Mouse (Mus musculus): ENCODE results near the gene Agpat1. TPM values are rescaled to one million over a fixed set of nuclear protein-coding genes. Genes with fewer than 3 reads are reported as not detected.

Gene Agpat1
- polyA plus RNA-seq, 1 experiment from 2014 or later: 44.8 TPM

DNA sequence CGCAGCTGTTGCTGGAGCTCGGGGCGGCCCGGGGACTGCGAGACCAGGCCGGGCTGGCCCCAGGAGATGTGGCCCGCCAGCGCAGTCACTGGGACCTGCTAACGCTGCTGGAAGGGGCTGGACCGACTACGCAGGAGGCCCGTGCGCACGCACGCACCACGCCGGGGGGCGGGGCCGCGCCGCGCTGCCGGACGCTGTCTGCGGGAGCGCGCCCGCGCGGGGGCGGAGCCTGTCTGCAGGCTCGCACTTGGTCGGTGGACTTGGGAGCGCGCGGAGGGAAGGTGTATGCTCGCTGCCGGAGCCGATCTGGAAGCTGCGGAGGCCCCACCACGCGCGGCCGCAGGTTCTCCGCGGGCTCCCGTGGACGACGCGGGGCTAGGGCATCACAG is 16.6 kb upstream of the Agpat1 start:
- Histone ChIP-seq H3K27ac (peak overlapping the region; percentile 95), H3K4me1 (peaks cover 58% of the 10 kb centered on the region), H3K36me3 (no peaks in the 10 kb centered on the region), H3K27me3 (ENCODE audit: insufficient read depth, poor library complexity, severe bottlenecking) (peaks cover 10% of the 10 kb centered on the region), H3K9me3 (no peaks in the 10 kb centered on the region), H3K4me3 (peak overlapping the region; percentile 83)
- under 1% methylated on average over 50 of the region's 50 CpGs for WGBS
- DNase-seq (ENCODE audit: low spot score): peak; percentile 97

DNA sequence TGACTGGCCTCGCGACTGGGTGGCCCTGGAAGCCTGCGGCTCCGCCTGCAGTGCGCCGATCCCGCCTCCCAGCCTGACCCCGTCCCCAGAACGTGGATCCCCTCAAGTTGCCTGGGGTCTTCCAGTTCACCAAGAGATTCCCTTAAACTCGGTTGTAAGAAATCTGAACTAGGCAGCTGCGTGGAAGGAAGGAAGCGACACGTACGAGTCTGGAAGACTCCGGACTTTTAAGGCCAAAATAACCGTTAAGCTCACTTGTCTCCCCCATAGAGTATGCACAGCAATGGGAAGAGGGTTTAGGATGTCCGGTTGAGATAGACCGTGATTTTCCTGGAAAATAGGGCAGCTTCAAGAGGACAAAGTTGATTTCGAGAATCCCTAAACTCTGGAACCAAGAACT is 16.2 kb upstream of the Agpat1 start:
- Histone ChIP-seq H3K4me3 (peak overlapping the region; percentile 83), H3K36me3 (no peaks in the 10 kb centered on the region), H3K9me3 (no peaks in the 10 kb centered on the region), H3K4me1 (peaks cover 58% of the 10 kb centered on the region), H3K27ac (peak overlapping the region; percentile 95), H3K27me3 (ENCODE audit: insufficient read depth, poor library complexity, severe bottlenecking) (0 out of 2 replicates have a peak, but pooled peaks cover 9% of the 10 kb centered on the region)
- WGBS: 3% methylated on average over 19 of the region's 19 CpGs
- no peak for DNase-seq (ENCODE audit: low spot score)

DNA sequence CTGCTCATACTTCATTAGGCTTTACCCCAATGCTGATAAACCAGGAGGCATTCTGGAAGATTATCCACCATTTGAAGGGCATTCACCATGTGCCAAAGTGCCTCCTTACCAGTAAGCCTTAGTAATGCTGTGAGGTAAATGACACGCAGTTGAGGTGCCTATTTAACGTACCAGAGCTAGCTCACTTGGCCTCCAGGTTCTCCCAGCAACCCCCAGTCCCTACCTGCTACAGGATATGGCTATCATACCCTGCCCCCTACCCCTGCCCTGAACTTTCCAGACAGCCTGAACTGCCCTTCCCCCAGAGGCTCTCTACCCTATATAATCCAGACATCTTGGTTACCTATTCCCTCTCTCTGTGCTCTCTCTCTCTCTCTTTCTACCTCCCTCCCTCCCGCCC is 15.3 kb upstream of the Agpat1 start:
- Histone ChIP-seq H3K9me3 (no peaks in the 10 kb centered on the region), H3K36me3 (no peaks in the 10 kb centered on the region), H3K27me3 (ENCODE audit: insufficient read depth, poor library complexity, severe bottlenecking) (0 out of 2 replicates have a peak, but pooled peaks cover 2% of the 10 kb centered on the region), H3K4me3 (no peak overlapping the region), H3K27ac (peak overlapping the region; percentile 100), H3K4me1 (peaks cover 68% of the 10 kb centered on the region)
- no peak for DNase-seq (ENCODE audit: low spot score)
- WGBS: 65% methylated on average over 3 of the region's 3 CpGs

DNA sequence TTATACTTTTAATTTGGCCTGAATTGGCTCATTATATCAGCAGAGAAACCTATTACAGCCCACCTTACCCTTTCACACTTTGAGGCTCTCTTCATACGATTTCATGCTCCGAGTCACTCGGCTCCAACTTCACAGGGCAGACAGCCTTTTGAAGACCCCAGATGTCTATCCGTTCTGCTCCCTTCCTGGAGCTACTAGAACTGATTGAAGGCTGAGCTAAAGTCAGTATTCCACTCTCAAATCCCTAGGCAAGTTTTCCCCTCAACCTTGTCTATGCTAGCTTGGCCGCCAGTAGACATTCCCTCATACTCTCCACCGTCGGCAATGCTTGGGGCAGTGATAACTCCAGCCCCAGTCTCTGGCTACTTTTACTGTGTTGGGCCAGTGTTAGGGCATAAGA is 14.9 kb upstream of the Agpat1 start:
- 43% methylated on average over 7 of the region's 7 CpGs for WGBS
- peak overlapping the region; percentile 40 for H3K4me3 ChIP-seq
- peaks cover 72% of the 10 kb centered on the region for H3K4me1 ChIP-seq
- no peak for DNase-seq (ENCODE audit: low spot score)
- H3K27me3 ChIP-seq (ENCODE audit: insufficient read depth, poor library complexity, severe bottlenecking): no peaks in the 10 kb centered on the region
- peaks cover 3% of the 10 kb centered on the region for H3K36me3 ChIP-seq
- H3K9me3 ChIP-seq: no peaks in the 10 kb centered on the region
- peak overlapping the region; percentile 100 for H3K27ac ChIP-seq

DNA sequence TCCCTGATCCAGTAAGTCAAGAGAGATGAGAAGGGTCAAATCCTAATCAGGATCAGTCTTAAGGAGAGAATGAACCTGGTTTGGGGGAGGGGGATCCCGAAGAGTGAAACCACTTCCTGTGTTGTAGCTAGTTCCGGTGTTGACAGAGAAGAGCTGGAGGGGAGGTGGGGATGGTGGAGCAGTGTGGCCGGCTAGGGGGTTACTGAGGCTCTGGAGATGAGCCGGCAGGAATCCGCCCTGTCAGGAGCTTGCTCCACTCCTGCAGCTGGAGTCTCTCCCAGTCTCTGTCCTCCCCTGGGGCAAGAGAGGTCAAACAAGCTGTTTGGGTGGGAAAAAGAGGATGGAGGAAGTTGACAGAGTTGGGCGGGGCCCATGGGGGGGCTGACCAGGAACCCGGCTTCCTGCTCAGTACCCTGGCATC is 14.4 kb upstream of the Agpat1 start, which contains the start of gene Gpsm3:
Gene Gpsm3, plus strand, starts transcription at position 126 of the 421 bp plus-strand sequence.
- peak within 1 kb of the TSS; percentile 97 for H3K4me3 ChIP-seq
- H3K27ac ChIP-seq: peak within 1 kb of the TSS; percentile 100
- H3K9me3 ChIP-seq: no peaks in the 10 kb centered on the region
- WGBS: 17% methylated on average over 6 of the region's 7 CpGs
- no peak for DNase-seq (ENCODE audit: low spot score)
- no peaks in the 10 kb centered on the region for H3K27me3 ChIP-seq (ENCODE audit: insufficient read depth, poor library complexity, severe bottlenecking)
- H3K4me1 ChIP-seq: peaks cover 77% of the 10 kb centered on the region
- H3K36me3 ChIP-seq: peaks cover 8% of the 10 kb centered on the region

DNA sequence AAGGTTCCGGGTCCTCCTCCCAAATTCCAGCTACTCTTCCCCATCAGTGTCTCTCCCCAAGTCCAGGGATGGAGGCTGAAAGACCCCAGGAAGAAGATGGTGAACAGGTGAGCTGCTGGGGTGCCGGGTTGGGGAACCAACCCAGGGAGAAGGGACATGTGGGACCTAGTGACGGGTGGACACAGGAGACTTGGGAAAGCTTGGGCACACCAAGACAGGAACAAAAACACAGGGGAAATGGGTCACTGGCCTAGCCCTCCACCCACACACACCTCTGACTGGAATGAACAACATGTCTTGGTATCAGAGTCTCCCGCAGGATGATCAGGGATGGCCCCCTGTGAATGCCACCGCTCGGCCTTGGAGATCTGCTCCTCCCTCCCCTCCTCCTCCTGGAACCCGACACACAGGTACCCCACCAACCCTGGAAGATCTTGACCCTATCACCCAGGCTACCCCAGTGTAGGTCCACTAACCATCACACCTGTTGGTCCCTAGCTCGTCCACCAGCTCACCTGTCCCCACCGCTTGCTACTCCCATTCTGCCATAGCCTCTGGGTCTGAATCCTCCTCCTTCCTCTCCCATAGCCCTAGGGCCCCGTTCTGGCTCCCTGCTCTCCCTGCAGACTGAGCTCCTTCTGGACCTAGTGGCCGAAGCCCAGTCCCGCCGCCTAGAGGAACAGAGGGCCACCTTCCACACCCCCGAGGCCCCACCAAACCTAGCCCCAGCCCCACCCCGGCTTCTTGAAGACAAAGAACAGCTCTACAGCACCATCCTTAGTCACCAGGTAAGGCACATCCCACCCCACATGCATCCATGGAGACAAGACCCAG is 13.7 kb upstream of the Agpat1 start:
- WGBS: 61% methylated on average over 15 of the region's 15 CpGs
- H3K4me1 ChIP-seq: peaks cover 84% of the 10 kb centered on the region
- H3K9me3 ChIP-seq: no peaks in the 10 kb centered on the region
- no peaks in the 10 kb centered on the region for H3K27me3 ChIP-seq (ENCODE audit: insufficient read depth, poor library complexity, severe bottlenecking)
- peak overlapping the region; percentile 97 for H3K4me3 ChIP-seq
- H3K36me3 ChIP-seq: peaks cover 15% of the 10 kb centered on the region
- peak overlapping the region; percentile 100 for H3K27ac ChIP-seq
- no peak for DNase-seq (ENCODE audit: low spot score)

DNA sequence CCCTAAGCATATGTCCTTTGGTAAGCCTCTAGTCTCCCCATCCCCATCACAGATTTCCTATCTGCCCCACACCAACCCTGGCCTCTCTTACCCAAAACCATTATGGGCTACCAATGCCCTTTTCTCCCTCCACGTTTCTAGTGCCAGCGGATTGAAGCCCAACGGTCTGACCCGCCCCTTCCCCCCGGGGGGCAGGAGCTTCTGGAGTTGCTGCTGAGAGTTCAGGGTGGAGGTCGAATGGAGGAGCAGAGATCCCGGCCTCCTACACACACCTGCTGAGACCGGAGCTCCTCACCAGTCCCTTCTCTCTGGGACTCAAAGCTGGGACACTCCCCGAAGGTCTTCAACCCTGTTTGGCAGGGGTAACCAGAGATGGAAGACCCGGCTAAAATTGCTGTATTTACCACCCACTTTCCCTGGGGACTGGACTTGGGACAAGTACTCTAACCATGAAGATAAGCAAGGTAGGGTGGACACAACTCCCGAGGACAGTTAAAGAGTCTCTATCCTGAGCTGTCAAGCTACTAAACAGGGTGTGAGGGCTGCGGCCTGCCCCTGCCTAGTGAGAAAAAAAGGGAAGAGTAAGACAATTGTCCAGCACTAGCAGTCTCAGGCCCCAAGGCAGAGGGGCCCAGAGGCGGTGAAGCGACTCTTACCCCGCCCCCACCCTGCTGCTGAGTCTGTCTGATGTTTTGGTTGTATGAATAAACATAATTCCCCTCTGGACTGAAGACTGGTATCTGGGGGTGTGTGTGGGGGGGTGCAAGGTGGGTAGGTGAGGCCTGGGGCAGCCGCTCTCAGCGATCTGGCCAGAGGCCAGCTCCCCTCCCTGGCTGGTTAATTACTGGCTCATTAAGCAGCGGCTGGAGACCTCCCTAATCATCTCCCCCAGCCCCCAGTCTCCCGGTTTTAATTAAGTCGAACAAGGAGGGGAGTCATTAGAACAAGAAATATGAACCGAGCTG is 12.8 kb upstream of the Agpat1 start, which contains the start of gene Pbx2:
Gene Pbx2, plus strand, starts transcription at position 238 of the 965 bp plus-strand sequence.
- Histone ChIP-seq H3K9me3 (no peaks in the 10 kb centered on the region), H3K4me1 (peaks cover 86% of the 10 kb centered on the region), H3K27me3 (ENCODE audit: insufficient read depth, poor library complexity, severe bottlenecking) (no peaks in the 10 kb centered on the region), H3K36me3 (peaks cover 24% of the 10 kb centered on the region), H3K4me3 (peak within 1 kb of the TSS; percentile 97), H3K27ac (peak within 1 kb of the TSS; percentile 100)
- DNase-seq (ENCODE audit: low spot score): no peak
- 4% methylated on average over 21 of the region's 21 CpGs for WGBS

DNA sequence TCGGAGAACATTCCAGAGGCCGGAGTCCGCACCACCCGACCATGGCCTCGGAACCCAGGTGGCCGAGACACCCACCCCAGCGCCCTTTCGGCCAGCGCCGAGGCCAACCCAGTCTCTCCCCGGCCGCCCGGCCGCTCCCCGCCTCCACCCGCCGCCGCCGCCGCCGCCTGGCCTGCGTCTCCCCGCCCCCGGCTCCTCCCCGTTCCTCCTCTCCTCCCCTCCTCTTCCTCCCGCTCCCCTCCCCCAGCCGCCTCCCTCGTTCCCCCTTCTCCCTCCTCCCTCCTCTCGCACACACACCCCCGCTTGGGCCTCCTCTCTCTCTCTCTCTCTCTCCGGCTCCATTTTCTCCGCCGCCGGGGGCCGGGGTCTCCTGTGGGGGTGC is 12.1 kb upstream of the Agpat1 start:
- no peaks in the 10 kb centered on the region for H3K27me3 ChIP-seq (ENCODE audit: insufficient read depth, poor library complexity, severe bottlenecking)
- no peaks in the 10 kb centered on the region for H3K9me3 ChIP-seq
- H3K4me1 ChIP-seq: peaks cover 84% of the 10 kb centered on the region
- H3K27ac ChIP-seq: peak overlapping the region; percentile 100
- peak overlapping the region; percentile 97 for H3K4me3 ChIP-seq
- under 1% methylated on average over 33 of the region's 35 CpGs for WGBS
- H3K36me3 ChIP-seq: peaks cover 24% of the 10 kb centered on the region
- peak; percentile 97 for DNase-seq (ENCODE audit: low spot score)

DNA sequence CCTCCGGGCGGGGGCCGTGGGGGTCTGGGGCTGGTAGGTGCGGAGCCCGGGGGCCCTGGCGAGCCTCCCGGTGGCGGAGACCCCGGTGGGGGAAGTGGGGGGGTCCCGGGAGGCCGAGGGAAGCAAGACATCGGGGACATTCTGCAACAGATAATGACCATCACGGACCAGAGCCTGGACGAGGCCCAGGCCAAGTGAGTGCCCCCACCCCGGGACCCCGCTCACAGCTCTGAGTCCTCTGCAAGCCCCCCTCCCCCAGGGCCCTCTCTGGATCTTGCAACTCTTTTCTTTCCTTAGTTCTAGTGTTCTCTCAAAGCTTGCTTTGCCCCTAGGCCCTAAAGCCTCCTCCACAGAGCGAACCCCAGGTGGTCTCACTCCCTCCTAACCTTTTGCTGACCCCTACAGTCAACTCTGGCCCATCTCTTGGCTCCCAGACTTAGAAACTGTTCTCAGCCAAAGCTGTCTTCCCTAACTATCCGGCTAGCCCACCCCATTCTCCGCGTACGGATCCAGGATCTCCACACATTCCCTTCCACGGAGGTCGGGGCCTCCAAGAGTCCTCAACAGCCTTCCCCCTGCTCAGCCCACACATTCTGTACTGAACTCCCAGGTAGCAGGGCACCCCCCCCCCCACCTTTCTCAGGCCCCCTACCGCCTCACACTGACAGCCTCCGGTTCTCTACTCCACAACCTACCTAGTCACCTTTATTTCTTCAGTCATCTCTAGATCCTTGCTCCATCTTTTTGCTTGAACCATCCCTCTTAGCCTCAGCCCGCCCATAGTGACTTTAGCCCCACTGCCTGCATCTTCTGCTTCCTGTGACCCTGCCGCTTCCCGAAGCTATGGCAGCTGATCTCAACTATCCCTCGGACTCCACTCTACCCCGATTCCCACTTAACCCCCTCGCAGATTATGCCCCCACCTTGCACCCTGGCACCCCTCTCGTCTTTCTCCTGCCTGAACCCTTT is 11.2 kb upstream of the Agpat1 start:
- Histone ChIP-seq H3K4me3 (peak overlapping the region; percentile 97), H3K36me3 (peaks cover 24% of the 10 kb centered on the region), H3K27me3 (ENCODE audit: insufficient read depth, poor library complexity, severe bottlenecking) (no peaks in the 10 kb centered on the region), H3K27ac (peak overlapping the region; percentile 100), H3K9me3 (no peaks in the 10 kb centered on the region), H3K4me1 (peaks cover 82% of the 10 kb centered on the region)
- DNase-seq (ENCODE audit: low spot score): no peak
- 2% methylated on average over 32 of the region's 32 CpGs for WGBS

DNA sequence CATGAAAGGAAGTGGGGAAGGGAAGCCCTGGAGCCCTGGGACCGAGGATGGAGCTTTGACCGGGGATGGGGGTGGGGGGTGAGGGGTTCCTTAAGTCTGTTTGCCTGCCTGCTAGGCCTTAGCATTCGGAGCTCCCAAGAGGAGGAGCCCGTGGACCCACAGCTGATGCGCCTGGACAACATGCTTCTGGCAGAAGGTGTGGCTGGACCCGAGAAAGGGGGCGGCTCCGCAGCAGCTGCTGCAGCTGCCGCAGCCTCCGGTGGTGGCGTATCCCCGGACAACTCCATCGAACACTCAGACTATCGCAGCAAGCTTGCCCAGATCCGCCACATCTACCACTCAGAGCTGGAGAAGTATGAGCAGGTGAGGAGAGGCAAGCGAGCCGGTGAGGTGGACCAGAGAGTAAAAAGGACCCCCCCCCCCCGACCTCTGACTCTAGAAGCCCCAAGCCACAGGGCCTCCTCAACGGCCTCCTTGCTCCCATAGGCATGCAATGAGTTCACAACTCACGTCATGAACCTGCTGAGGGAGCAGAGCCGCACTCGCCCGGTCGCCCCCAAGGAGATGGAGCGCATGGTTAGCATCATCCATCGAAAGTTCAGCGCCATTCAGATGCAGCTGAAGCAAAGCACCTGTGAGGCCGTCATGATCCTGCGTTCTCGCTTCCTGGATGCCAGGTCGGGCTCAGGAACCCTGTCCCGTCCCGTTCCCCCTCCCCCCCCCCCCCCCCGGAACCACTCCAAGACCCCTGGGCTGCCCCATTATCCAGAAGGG is 10.1 kb upstream of the Agpat1 start:
- Histone ChIP-seq H3K36me3 (peaks cover 24% of the 10 kb centered on the region), H3K27me3 (ENCODE audit: insufficient read depth, poor library complexity, severe bottlenecking) (no peaks in the 10 kb centered on the region), H3K9me3 (no peaks in the 10 kb centered on the region), H3K27ac (peak overlapping the region; percentile 100; the same call in 1 of the 2 replicates), H3K4me1 (peaks cover 83% of the 10 kb centered on the region), H3K4me3 (peak overlapping the region; percentile 97)
- DNase-seq (ENCODE audit: low spot score): no peak
- 62% methylated on average over 34 of the region's 34 CpGs for WGBS

DNA sequence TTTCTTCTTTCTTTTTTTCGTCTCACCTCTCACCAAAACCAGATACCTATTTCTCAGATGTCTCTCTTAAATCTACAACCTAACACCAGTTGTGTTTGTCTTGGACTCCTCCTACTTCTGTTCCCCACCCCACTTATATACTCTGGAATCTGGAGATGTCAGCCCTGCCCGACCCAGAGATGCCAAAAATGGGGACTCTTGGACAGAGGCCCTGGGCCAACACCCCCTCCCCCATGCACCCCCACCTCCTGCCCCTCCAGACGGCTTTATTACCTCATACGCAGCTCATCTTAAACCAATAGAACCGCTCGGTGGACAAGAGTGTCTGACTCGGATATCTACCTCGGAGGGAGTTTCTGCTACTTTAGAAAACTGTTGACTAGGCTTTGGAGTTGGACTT is 8.0 kb upstream of the Agpat1 start:
- H3K27me3 ChIP-seq (ENCODE audit: insufficient read depth, poor library complexity, severe bottlenecking): no peaks in the 10 kb centered on the region
- peaks cover 76% of the 10 kb centered on the region for H3K4me1 ChIP-seq
- H3K27ac ChIP-seq: no peak overlapping the region
- H3K4me3 ChIP-seq: no peak overlapping the region
- H3K9me3 ChIP-seq: no peaks in the 10 kb centered on the region
- WGBS: 76% methylated on average over 8 of the region's 8 CpGs
- H3K36me3 ChIP-seq: peaks cover 38% of the 10 kb centered on the region
- no peak for DNase-seq (ENCODE audit: low spot score)

All from heart, embryonic 10.5 days (tissue).